Mouse (Mus musculus) olfactory bulb, adult 2 months (tissue): ENCODE measurements around the gene Eif4e1b.

Source experiments
- CTCF ChIP-seq: fragments of 200-500 bp; IDR thresholded peaks from 2 replicates; pipeline ENCODE4 v1.5.1; 2012; ENCODE audit warnings: low read depth, mild to moderate bottlenecking, low read length, moderate library complexity; ENCODE audit not compliant: insufficient read depth
- POLR2A ChIP-seq: fragments of 200-500 bp; IDR thresholded peaks from 2 replicates; pipeline ENCODE4 v1.6.1; 2012; ENCODE audit warnings: mild to moderate bottlenecking, low read depth, low read length, moderate library complexity; ENCODE audit not compliant: insufficient read depth

DNA sequence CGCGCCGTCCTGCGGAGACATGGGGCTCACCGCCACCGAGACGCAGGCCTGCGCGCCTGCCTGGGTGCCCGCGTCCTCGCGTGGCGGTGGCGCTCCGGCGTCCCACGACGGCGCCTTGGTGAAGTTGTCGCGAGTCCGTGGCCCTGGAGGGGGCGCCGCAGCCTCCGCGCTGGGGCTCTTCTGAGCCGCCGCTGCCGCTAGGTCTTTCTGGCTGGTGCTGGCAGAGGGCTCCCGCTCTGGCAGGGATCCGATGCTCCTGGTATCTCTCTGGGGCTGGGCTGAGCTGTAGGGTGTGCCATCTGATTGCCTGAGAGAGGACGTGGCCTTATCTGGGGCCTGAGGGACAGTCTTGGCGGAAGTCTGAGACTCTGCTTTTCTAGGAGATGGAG, 45.6 kb upstream of the Eif4e1b start:
- no peak for TF ChIP-seq POLR2A
- no peak for TF ChIP-seq CTCF
